Mouse (Mus musculus): Measurements from ENCODE around the gene C130026I21Rik. TPM values are rescaled to one million over a fixed set of nuclear protein-coding genes. Genes with fewer than 3 reads are reported as not detected.
"Not testable (repeated sequence)": the region's sequence is repeated elsewhere in the genome, so short reads cannot be mapped to it uniquely, and the experiment has no call there.

C130026I21Rik gene
- total RNA-seq, 2 experiments from 2014 or later, result not detected

DNA sequence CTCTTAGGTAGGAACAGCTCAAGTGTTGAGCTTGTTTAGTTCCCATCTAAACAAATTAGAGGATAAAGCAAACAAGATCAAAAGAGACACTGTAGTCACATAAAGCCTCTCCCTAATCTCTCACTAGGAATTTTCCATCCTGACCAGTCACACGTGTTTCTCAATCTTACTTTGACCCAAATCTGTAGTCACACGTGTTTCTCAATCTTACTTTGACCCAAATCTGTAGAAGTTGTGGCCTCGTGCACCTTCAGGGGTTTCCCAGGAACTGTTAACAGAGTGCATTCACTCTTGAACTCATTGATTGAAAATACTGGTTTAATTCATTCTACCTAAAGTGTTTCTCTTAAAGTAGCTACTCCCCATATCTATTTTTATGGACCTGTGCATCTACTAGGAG, 197.3 kb downstream of the C130026I21Rik start:
- intact Hi-C loops (cut with DNase I); DNase-seq: not testable (repeated sequence)

DNA sequence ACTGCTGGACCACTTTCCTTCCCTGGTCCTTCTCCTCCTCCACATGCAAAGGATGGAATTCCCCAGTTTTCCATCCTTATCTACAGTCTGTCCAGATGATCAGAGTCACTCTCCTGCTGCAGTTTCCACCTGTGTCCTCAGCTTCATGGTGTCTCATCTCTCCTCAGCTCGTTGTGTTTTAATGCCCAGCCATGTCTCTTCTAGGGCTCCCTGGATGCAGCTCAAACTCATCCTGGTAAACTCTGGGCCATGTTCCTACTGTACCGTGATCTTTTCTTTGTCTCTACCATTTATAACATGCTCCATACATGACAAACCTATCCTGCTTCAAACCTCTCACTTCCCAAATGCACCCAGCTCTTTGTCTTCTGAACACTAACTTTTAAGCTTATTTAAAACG, 198.7 kb downstream of the C130026I21Rik start:
- DNase-seq; intact Hi-C loops (cut with DNase I): not testable (repeated sequence)

DNA sequence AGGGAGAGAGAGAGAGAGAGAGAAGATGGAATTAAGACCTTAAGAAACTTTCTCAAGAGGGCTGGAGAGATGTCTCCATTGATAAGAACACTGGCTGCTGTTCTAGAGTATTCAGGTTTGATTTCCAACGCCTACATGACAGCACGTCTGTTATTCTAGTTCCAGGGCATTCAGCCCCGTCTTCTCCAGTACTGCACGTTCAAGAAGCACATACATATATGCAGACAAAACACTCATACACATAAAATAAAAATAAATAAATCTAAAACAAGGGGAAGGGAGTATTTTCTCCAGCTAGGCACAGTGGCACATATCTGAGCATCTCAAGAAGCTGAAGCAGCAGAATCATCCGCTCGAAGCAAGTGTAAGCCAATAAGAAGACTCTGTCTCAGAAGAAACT, 234.6 kb downstream of the C130026I21Rik start:
- DNase-seq; intact Hi-C loops (cut with DNase I): not testable (repeated sequence)

DNA sequence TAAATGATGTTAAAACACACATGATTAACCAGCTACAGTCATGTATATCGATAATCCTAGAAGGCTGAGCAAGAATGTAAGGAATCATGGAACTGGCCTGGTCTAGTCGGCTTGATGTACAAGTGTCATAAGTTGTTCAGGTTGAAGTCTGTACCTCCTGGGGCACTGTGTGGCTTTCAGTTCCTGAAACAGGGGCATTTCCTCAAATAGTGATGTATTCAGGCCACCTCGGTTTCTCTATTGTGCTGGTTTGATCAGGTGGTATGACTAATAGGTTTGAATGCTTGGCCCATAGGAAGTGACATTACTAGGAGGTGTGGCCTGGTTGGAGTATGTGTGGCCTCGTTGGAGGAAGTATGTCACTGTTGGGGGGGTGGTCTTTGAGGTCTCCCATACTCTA, 236.0 kb downstream of the C130026I21Rik start:
- DNase-seq; intact Hi-C loops (cut with DNase I): not testable (repeated sequence)

DNA sequence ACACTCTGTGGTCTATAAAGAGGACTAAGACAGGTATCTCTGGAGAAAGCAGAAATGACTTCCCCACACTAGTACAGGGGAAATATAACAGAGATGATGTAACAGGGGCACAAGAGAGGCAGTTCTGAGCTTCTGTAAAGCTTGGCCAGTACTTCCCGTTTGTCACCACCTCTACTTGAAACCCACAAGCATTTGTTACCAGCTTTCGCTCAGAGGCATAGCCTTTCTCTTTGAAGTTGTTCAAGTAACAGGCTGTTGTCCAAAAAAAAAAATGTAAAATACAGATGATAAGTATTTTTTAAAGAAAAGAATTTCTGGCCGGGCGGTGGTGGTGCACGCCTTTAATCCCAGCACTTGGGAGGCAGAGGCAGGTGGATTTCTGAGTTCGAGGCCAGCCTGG, 236.8 kb downstream of the C130026I21Rik start:
- intact Hi-C loops (cut with DNase I); DNase-seq: not testable (repeated sequence)

DNA sequence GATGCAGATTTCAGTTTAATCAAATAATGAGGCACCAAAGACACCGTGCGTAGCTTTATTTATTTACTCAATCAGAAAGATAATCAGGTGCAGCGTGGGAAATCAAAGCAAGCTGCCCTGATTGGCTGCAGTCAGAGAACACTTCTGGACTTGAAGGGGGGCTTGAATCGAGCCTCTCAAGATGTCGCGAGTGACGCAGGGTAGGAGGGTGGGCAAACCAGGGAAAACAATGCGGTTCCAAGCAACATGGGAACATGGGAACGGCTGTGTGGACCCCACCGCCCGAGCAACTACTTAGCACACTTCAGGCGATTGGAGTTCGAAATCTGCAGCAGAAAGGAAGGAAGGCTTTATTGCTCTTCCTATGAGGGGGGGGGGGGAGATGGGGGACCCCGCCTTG, 240.2 kb downstream of the C130026I21Rik start:
- DNase-seq; intact Hi-C loops (cut with DNase I): not testable (repeated sequence)

DNA sequence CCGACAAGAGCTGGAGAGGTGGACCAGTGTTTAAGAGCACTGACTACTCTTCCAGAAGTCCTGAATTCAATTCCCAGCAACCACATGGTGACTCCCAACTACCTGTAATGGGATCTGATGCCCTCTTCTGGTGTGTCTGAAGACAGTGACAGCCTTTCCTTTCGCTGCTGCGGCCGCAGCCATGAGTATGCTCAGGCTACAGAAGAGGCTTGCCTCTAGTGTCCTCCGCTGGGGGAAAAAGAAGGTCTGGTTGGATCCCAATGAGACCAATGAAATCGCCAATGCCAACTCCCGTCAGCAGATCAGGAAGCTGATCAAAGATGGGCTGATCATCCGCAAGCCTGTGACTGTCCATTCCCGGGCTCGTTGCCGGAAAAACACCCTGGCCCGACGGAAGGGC, 258.4 kb downstream of the C130026I21Rik start:
- intact Hi-C loops (cut with DNase I); DNase-seq: not testable (repeated sequence)

DNA sequence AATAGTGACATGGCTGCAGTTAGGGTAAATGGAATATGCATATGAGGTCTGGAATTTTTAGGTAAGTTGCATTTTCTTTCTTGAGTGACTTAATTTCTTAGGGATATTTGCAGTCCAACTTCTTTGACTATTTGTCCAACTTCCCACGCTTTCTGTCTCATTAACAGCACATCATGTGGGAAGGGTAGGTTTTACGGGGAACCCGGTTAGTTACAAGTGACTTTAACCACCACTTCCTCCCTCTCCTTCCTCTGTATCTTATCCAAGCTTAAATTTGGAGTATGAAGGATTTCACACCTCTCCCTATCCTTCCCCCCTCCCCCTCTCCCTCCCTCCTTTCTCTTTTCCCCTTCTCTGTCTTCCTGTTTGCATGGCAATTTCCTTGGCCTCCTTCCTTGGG, 259.4 kb downstream of the C130026I21Rik start:
- DNase-seq; intact Hi-C loops (cut with DNase I): not testable (repeated sequence)

DNA sequence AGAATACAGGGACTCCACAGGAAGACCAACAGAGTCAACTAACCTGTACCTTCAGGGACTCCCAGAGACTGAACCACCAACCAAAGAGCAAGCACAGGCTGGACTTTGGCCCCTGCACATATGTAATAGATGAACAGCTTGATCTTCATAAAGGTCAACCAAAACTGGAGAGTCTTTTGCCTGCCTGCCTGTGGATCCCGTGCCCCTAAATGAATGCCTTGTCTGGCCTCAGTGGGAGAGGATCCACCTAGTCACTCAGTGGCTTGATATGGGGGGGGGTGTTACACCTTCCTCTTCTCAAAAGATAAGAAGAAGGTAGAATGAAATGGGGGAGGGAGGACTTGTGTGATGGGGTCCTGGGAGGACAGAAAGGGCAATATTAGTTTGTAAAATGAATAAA, 262.6 kb downstream of the C130026I21Rik start:
- intact Hi-C loops (cut with DNase I); DNase-seq: not testable (repeated sequence)

DNA sequence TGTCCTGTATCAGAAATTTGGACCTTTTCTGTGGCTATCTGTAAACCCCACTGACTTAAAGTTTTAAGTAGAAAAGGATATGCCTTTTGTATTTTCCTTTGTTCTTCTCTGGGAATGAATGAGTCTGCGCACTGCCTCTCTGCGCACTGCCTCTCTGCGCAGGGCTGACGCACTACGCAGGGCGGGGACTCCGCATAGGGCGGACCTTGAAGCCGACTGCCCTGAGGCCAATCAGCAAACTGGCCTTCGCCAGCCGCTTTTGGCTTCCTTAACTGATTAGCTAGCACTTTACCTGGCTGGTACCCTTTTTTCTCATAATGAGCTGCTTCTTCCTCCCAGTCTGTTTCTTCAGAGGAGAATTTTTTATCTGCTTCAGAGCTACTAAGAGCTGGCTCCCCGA, 271.1 kb downstream of the C130026I21Rik start:
- DNase-seq; intact Hi-C loops (cut with DNase I): not testable (repeated sequence)

DNA sequence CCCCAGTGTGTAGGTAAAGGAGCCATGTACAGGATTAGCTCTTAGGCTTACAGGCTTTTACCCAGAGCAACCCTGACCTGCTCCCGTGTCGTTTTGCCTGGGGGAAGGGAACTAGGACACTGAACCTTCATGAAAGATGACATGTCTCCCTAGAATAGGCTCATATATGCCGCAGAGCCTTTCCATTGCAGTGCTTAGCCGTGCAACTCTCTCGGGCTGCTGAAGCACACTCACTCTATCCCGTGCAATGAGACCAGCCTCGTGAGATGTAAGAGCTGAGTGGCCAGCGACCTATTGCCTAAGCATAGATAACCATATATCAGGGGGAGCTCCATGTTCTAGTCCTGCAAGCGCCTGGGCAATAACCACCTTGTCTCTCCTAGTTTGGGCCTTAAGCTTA, 274.1 kb downstream of the C130026I21Rik start:
- intact Hi-C loops (cut with DNase I); DNase-seq: not testable (repeated sequence)

DNA sequence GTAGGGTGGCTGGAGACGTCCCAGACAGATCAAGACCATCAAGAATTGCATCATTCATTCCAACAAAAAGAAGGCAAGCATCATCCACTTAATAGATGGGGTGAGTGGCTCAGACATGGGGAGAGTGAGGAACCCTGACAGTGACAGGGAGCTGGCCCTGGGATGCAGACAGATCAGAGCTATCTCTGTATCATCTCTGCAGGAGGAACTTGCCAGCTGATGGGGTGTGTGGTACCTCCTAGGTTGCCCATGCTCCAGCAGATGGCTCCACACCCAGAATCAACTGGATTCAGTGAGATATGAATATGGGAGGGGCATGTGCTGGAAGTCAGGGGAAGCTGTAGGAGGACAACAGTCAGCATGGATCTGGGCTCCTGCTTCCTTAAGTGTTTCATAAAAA, 275.9 kb downstream of the C130026I21Rik start:
- intact Hi-C loops (cut with DNase I); DNase-seq: not testable (repeated sequence)

DNA sequence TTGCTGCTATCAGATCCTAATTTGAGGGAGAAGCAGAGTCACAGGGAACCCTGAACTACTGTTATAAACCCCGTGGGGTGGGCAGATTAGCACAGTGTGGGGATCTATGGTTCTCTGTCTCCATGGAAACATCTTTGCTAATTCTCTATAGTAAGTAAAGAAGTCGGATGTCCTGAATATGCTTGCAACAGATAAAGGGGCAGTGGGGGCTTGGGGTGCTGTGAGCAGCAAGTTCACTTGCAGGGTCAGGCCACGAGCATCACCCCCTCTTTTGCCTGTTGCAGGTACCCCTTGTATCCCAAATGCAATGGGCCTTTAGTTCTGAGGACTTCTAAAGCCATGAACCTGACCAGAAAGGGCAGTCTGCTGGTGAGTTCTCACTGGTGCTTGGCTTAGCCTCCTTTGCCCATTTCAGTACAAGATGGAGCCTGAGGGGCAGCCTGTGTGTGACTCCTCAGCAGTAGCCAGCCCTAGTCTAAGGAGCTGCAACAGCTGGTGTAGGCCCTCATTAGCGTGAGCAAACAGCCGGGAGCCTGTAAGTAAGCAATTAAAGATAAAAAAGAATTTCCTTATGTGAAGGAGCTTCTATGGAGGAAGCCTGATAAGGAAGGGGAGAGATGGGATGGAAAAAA, 276.6 kb downstream of the C130026I21Rik start:
- intact Hi-C loops (cut with DNase I); DNase-seq: not testable (repeated sequence)

DNA sequence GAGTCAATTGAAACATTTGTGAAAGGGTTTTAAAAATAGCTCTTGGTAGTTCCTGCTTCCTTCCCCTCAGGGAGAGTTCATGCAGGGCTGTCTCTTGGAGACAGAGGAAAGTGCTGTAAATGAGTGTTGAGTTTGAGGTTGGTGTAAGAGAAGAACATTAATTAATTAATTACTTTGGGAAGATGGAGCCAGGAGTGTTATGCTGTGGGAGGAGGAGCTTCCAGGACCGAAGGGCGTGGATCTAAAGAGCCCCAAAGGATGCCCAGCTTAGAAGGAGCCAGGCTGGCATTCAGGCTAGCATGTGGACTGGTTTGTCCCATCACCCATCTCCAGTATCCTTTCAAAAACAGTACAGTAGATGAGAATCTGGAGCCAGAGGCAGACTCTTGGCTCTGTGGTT, 277.1 kb downstream of the C130026I21Rik start:
- intact Hi-C loops (cut with DNase I); DNase-seq: not testable (repeated sequence)

DNA sequence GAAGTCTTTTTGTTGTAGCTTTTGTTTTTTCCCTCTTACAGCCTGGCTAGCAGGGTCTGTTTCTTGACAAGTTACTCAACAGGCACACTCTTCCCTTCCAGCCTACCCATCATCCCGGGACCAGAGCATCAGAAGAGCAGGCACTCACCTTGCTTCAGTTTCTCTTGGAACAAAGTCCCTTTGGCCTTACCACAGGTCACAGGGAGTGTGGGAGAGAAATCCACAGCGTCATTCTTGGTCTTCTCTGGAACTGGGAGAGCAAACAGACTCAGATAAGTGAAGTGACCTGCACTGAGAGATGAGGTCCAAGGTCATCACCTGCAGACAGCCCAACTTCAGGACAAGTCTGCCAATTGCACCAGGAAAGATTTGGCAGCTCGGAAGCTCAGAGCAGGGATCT, 277.5 kb downstream of the C130026I21Rik start:
- DNase-seq; intact Hi-C loops (cut with DNase I): not testable (repeated sequence)

DNA sequence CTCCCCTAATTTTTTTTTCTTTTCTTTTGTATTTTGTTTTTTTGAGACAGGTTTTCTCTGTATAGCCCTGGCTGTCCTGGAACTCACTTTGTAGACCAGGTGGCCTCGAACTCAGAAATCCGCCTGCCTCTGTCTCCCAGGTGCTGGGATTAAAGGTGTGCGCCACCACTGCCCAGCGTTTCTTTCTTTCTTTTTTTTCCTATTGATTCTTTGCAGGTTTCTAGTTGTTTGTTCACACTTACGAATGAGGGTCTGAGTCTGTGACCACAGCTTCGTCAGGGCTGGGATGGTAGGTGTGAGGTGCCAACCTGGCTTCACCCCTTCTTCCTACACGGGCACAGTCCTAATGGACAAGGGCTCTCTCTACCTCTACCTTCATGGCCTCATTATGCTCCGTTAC, 281.3 kb downstream of the C130026I21Rik start:
- DNase-seq; intact Hi-C loops (cut with DNase I): not testable (repeated sequence)

DNA sequence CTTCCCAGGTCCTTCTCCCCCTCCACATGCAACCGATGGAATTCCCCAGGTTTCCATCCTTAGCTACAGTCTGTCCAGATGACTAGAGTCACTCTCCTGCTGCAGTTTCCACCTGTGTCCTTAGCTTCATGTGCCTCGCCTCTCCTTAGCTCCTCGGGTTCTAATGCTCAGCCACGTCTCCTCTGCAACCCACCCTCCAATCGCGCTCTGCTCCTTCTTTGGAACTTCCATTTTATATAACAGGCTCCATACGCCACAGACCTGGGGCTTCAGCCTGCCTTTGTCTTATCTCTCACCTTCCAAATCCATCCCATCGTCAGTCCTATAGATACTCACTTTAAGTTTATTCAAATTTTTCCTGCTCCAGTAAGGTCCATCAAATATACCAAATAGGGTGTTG, 282.6 kb downstream of the C130026I21Rik start:
- intact Hi-C loops (cut with DNase I); DNase-seq: not testable (repeated sequence)

DNA sequence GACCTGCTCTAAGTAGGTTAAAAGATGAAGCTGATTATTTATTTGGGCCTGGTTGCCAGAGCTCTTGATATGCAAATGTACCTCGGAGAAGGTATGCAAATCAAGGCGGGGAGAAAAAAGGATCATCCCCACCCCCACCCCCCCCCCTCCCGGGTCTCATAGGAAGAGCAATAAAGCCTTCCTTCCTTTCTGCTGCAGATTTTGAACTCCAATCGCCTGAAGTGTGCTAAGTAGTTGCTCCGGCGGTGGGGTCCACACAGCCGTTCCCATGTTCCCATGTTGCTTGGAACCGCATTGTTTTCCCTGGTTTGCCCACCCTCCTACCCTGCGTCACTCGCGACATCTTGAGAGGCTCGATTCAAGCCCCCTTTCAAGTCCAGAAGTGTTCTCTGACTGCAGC, 308.6 kb downstream of the C130026I21Rik start:
- DNase-seq; intact Hi-C loops (cut with DNase I): not testable (repeated sequence)

DNA sequence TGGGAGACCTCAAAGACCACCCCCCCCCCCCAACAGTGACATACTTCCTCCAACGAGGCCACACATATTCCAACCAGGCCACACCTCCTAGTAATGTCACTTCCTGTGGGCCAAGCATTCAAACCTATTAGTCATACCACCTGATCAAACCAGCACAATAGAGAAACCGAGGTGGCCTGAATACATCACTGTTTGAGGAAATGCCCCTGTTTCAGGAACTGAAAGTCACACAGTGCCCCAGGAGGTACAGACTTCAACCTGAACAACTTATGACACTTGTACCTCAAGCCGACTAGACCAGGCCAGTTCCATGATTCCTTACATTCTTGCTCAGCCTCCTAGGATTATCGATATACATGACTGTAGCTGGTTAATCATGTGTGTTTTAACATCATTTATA, 312.7 kb downstream of the C130026I21Rik start:
- DNase-seq; intact Hi-C loops (cut with DNase I): not testable (repeated sequence)

DNA sequence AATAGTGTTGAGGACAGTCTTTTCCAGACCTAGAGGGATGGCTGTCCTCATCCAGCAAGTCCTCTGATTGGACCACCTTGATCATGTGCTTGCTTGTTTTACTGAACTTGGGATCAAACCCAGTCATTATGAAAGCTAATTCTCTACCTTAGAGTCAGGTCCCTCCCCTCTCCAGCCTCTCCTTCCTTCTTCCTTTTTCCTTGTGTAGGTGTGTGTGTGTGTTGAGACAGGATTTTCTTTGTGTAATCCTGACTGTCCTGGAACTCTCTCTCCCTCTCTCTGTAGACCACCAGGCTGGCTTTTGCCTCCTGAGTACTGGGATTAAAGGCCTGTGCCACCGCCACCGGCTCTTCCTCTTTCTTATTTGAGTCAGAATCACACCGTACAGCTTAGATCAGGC, 313.6 kb downstream of the C130026I21Rik start:
- intact Hi-C loops (cut with DNase I); DNase-seq: not testable (repeated sequence)

DNA sequence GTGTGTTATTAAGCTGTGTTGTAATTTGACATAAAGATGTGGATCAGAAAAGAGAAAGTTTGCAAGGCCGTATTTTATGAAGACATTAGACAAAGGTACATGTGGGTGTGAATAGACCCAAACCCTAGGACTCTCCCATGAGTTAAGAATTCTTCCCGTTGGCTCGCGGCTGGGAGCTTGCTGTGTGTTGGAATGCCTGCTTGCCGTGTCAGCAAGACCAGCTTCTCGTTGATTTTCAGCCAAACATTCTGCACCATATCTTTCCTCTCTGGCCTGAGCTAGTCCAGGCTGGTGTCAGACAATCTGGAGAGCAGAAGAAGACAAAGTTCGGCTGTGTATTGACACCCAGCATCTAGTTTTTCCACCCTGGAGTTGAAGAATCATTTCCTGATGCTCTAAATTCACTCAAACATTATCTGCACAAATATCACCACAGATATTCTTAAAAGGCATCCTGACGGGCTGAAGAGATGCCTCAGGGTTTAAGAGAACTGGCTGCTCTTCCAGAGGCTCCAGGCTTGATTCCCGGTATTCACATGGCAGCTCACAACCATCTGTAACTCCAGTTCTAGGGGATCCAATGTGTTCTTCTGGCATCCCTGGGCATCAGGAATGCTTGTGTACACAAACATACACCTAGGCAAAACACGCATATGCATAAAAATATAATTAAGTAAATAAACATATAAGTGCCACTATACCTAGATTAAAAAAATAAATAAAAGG, 317.7 kb downstream of the C130026I21Rik start:
- no peak for DNase-seq
- intact Hi-C loops (cut with DNase I), result no loop called here

DNA sequence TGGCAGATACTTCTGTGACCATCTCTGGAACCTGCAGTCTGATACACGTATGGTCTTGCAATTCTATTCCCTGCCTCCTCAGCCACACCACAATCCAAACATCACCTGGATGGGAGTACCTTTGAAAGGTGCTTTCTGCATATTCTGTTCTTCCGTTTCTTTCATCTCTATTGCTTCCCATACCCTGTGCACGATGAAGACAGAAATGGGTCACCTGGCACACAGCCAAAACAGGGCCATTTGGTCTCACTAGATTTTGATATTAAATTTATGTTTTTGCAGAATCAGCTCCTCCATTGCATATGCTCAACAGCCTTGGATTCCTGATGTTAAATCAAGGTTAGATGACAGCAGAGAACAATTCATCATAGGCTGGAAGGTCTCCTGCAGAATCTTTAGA, 318.8 kb downstream of the C130026I21Rik start:
- no peak for DNase-seq
- intact Hi-C loops (cut with DNase I), result no loop called here

Data from gastrocnemius, postnatal 36 days (tissue).